In the genomic region with DNA sequence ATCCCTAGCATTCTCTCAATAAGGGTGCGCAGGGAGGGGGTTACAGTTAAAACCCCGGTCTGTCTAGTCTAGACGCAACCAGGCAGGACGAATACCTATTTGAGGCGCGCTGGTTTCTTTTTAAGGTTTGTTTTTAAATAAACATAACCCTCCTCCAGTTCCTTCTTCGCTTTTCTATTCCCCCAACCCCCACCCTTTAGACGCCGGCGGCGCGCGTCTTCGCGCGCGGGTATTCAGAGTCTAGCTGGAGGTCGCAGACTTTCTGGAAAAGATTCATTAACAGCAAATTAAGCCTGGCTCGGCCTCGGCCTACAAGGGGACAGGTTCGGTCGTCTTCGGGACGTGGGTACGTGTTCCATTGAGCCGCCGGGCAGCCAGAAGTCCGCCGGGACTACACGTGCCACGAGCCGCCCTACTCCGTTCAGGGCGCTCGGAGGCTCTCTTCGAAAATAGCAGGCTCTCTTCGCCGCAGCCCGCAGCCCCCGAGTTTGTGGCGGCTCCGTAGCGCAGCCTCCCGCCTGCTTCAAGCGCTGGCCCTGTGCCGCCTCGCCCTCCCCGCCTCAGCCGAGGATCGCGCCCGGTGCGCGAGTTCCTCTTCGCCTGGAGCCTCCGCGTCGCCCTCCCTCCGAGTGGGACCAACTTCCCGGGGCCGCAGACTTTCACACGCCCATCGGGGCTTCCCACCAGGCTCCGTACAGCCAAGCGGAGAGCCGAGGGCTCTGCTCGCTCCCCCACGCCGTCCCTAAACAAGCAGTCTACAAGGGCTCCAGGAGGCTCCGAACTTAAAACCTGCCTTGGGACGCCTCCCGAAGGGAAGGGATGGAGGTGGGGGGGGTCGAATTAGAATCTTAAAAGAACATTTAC, we compare ENCODE assay signal across 8 mouse cellular contexts.
DNase-seq lines count a peak whose midpoint lies in the region; ATAC-seq and TF ChIP-seq lines count a peak whose summit lies in the region.

No protein-coding gene starts in this region.

- peak overlapping the region; percentile 80 for H3K4me2 ChIP-seq in heart, embryonic 14.5 days (ENCODE audit: low read length)

- no peaks in the 10 kb centered on the region for H3K36me3 ChIP-seq in heart, embryonic 14.5 days (ENCODE audit: control insufficient read depth, insufficient read depth, low read length)
- H3K36me3 ChIP-seq in midbrain, embryonic 10.5 days = no peaks in the 10 kb centered on the region

- peak; percentile 11 for ATAC-seq in CD4-positive, CD25-positive, alpha-beta regulatory T cell, adult 4 months
- 0 out of 2 replicates have a peak, but pooled peaks have one; percentile 8 for ATAC-seq in heart, embryonic 14.5 days (ENCODE audit: insufficient number of reproducible peaks, insufficient read depth, low FRiP score, low read depth)

- H3K27me3 ChIP-seq in heart, embryonic 14.5 days (ENCODE audit: control insufficient read depth, insufficient read depth, low read length) = peaks cover 43% of the 10 kb centered on the region
- peaks cover 100% of the 10 kb centered on the region for H3K27me3 ChIP-seq in midbrain, embryonic 10.5 days (ENCODE audit: low read depth, poor library complexity, severe bottlenecking)

- DNase-seq in cerebellum, adult 9-11 months = peak; percentile 40
- no peak for DNase-seq in cerebellum, adult 11-12 months
- DNase-seq in kidney, postnatal 4 days = peak; percentile 57 to 71
- DNase-seq in midbrain, embryonic 10.5 days (ENCODE audit: low spot score) = peak; percentile 31
- peak; percentile 59 for DNase-seq in thymus, postnatal 14 days

- H3K4me3 ChIP-seq in cortical plate, adult 2 months (ENCODE audit: insufficient read depth, low read length) = peak overlapping the region; percentile 58
- peak overlapping the region; percentile 66 to 79 for H3K4me3 ChIP-seq in heart, embryonic 14.5 days (ENCODE audit: control insufficient read depth in 1 of 2, insufficient read depth in 1 of 2, low read depth in 1 of 2, low read length in 2 of 2)
- H3K4me3 ChIP-seq in midbrain, embryonic 10.5 days = peak overlapping the region; percentile 72

- no peak for TF ChIP-seq POLR2A in cortical plate, adult 2 months (IDR thresholded peaks at IDR 0.05; ENCODE audit: extremely low read depth, insufficient read depth, low read length)

- TF ChIP-seq CTCF in cortical plate, adult 2 months (IDR thresholded peaks at IDR 0.05; ENCODE audit: extremely low read depth, insufficient read depth, low read length) = no peak

- peak overlapping the region; percentile 87 for H3K9ac ChIP-seq in heart, embryonic 14.5 days (ENCODE audit: low read length)

- H3K9me3 ChIP-seq in heart, embryonic 14.5 days (ENCODE audit: control insufficient read depth, low read length) = no peaks in the 10 kb centered on the region
- H3K9me3 ChIP-seq in midbrain, embryonic 10.5 days (replicated peaks) = no peaks in the 10 kb centered on the region

- WGBS in heart, embryonic 14.5 days = 4% methylated on average over 65 of the region's 73 CpGs
- WGBS in midbrain, embryonic 10.5 days = 3% methylated on average over 73 of the region's 73 CpGs

- H3K4me1 ChIP-seq in cortical plate, adult 2 months (ENCODE audit: control insufficient read depth, insufficient read depth, low read length) = no peaks in the 10 kb centered on the region
- H3K4me1 ChIP-seq in heart, embryonic 14.5 days (ENCODE audit: control insufficient read depth in 2 of 2, insufficient read depth in 2 of 2, low read length in 2 of 2) = peaks cover 13 to 19% of the 10 kb centered on the region in 2 experiments
- H3K4me1 ChIP-seq in midbrain, embryonic 10.5 days = peaks cover 77% of the 10 kb centered on the region

- no peak overlapping the region for H3K27ac ChIP-seq in cortical plate, adult 2 months (ENCODE audit: insufficient read depth, low read length)
- peak overlapping the region in 1 of 2 experiments; percentile 88; a peak in 2 of 4 replicates for H3K27ac ChIP-seq in heart, embryonic 14.5 days (replicated peaks in 1 of 2; ENCODE audit: control insufficient read depth in 1 of 2, insufficient read depth in 1 of 2, low read depth in 2 of 2, low read length in 2 of 2)
- peak overlapping the region; percentile 92 for H3K27ac ChIP-seq in midbrain, embryonic 10.5 days (replicated peaks)
